Comparison of ENCODE assay signal across 35 mouse cellular contexts in genomic region chr12:109555837-109556409, GRCm38 (mm10). TPM values are rescaled to one million over a fixed set of nuclear protein-coding genes. Genes with fewer than 3 reads are reported as not detected.
DNase-seq lines count a peak whose midpoint lies in the region; ATAC-seq and TF ChIP-seq lines count a peak whose summit lies in the region.
"Had no signal": no experiment of that assay in that cellular context is flagged by ENCODE, and none has a peak within 500 bp of the region (broad histone marks: within the 10 kb centered on the region; RNA-seq: fewer than 3 reads in every experiment).

No protein-coding gene starts in this region.

- no peak for DNase-seq in hindbrain, embryonic 11.5 days (ENCODE audit: low spot score)
- DNase-seq in midbrain, embryonic 10.5 days (ENCODE audit: low spot score) = no peak
- DNase-seq in midbrain, postnatal 0 days (ENCODE audit: low spot score) = no peak
- DNase-seq in embryonic facial prominence, embryonic 11.5 days (ENCODE audit: low spot score) = peak; percentile 65
- no peak for DNase-seq in heart, postnatal 10 days
- no peak for DNase-seq in spleen, postnatal 10 days (ENCODE audit: low spot score in 2 of 2)
- DNase-seq: adrenal gland, adult 2 months; adrenal gland, postnatal 36 days; cerebellum, adult 2 months; cerebellum, postnatal 14 days; gastrocnemius, postnatal 36 days; heart, adult 18-20 months; kidney, adult 18-20 months; kidney, postnatal 25 days; lung, adult 2 months; lung, postnatal 10 days; right cerebral cortex, postnatal 4 days; thymus, adult 2 months; thymus, postnatal 4 days had no signal

- no peaks in the 10 kb centered on the region for H3K27me3 ChIP-seq in hindbrain, embryonic 11.5 days (ENCODE audit: control insufficient read depth, insufficient read depth, low read length)
- H3K27me3 ChIP-seq in hindbrain, embryonic 13.5 days = no peaks in the 10 kb centered on the region
- peaks cover 38% of the 10 kb centered on the region for H3K27me3 ChIP-seq in midbrain, embryonic 10.5 days (ENCODE audit: low read depth, poor library complexity, severe bottlenecking)
- H3K27me3 ChIP-seq in midbrain, postnatal 0 days (ENCODE audit: insufficient read depth, low read length) = no peaks in the 10 kb centered on the region
- H3K27me3 ChIP-seq in embryonic facial prominence, embryonic 11.5 days (ENCODE audit: control insufficient read depth, insufficient read depth, low read length) = no peaks in the 10 kb centered on the region
- no peaks in the 10 kb centered on the region for H3K27me3 ChIP-seq in limb, embryonic 12.5 days
- H3K27me3 ChIP-seq: embryonic facial prominence, embryonic 12.5 days; heart, embryonic 12.5 days; hindbrain, embryonic 15.5 days; kidney, embryonic 15.5 days; midbrain, embryonic 15.5 days; neural tube, embryonic 13.5 days had no signal

- H3K36me3 ChIP-seq in hindbrain, embryonic 11.5 days (ENCODE audit: control insufficient read depth, insufficient read depth, low read length) = no peaks in the 10 kb centered on the region
- H3K36me3 ChIP-seq in hindbrain, embryonic 13.5 days = peaks cover 82% of the 10 kb centered on the region
- peaks cover 68% of the 10 kb centered on the region for H3K36me3 ChIP-seq in midbrain, embryonic 10.5 days
- H3K36me3 ChIP-seq in midbrain, postnatal 0 days (ENCODE audit: insufficient read depth, low read length) = peaks cover 60% of the 10 kb centered on the region
- no peaks in the 10 kb centered on the region; the same call in 1 of the 2 replicates for H3K36me3 ChIP-seq in embryonic facial prominence, embryonic 11.5 days (replicated peaks; ENCODE audit: control insufficient read depth, insufficient read depth, low read depth, low read length)
- H3K36me3 ChIP-seq in limb, embryonic 12.5 days = peaks cover 64% of the 10 kb centered on the region

- intact Hi-C loops in heart, postnatal 10 days (cut with DNase I) = no loop called here

- H3K4me1 ChIP-seq in hindbrain, embryonic 11.5 days (replicated peaks; ENCODE audit: control insufficient read depth, insufficient read depth, low read length) = peaks cover 4% of the 10 kb centered on the region; the same call in 1 of the 2 replicates
- H3K4me1 ChIP-seq in hindbrain, embryonic 13.5 days (replicated peaks) = peaks cover 53% of the 10 kb centered on the region
- peaks cover 99% of the 10 kb centered on the region for H3K4me1 ChIP-seq in midbrain, embryonic 10.5 days
- H3K4me1 ChIP-seq in midbrain, postnatal 0 days (ENCODE audit: insufficient read depth, low read length) = no peaks in the 10 kb centered on the region
- peaks cover 4% of the 10 kb centered on the region for H3K4me1 ChIP-seq in embryonic facial prominence, embryonic 11.5 days (ENCODE audit: control insufficient read depth, insufficient read depth, low read length)
- H3K4me1 ChIP-seq in limb, embryonic 12.5 days (replicated peaks) = peaks cover 55% of the 10 kb centered on the region
- H3K4me1 ChIP-seq: heart, embryonic 12.5 days had no signal

- no peak overlapping the region for H3K4me3 ChIP-seq in hindbrain, embryonic 11.5 days (ENCODE audit: low read depth, low read length)
- no peak overlapping the region for H3K4me3 ChIP-seq in hindbrain, embryonic 13.5 days
- H3K4me3 ChIP-seq in midbrain, embryonic 10.5 days = no peak overlapping the region
- H3K4me3 ChIP-seq in midbrain, postnatal 0 days (ENCODE audit: low read depth, low read length) = no peak overlapping the region
- H3K4me3 ChIP-seq in embryonic facial prominence, embryonic 11.5 days (ENCODE audit: low read depth, low read length) = no peak overlapping the region
- no peak overlapping the region for H3K4me3 ChIP-seq in limb, embryonic 12.5 days (replicated peaks)
- H3K4me3 ChIP-seq: embryonic facial prominence, embryonic 12.5 days; heart, embryonic 12.5 days; hindbrain, embryonic 15.5 days; kidney, embryonic 15.5 days; midbrain, embryonic 15.5 days; myocyte; neural tube, embryonic 13.5 days had no signal

- WGBS in hindbrain, embryonic 11.5 days = 63% methylated on average over 15 of the region's 15 CpGs
- WGBS in hindbrain, embryonic 13.5 days = 51% methylated on average over 15 of the region's 15 CpGs
- WGBS in midbrain, embryonic 10.5 days = 80% methylated on average over 15 of the region's 15 CpGs
- 56% methylated on average over 15 of the region's 15 CpGs for WGBS in midbrain, postnatal 0 days
- 54% methylated on average over 15 of the region's 15 CpGs for WGBS in embryonic facial prominence, embryonic 11.5 days
- WGBS in limb, embryonic 12.5 days = 26% methylated on average over 15 of the region's 15 CpGs

- no peaks in the 10 kb centered on the region for H3K9me3 ChIP-seq in hindbrain, embryonic 11.5 days (ENCODE audit: control insufficient read depth, low read length)
- H3K9me3 ChIP-seq in hindbrain, embryonic 13.5 days = no peaks in the 10 kb centered on the region
- no peaks in the 10 kb centered on the region for H3K9me3 ChIP-seq in midbrain, embryonic 10.5 days (replicated peaks)
- no peaks in the 10 kb centered on the region for H3K9me3 ChIP-seq in midbrain, postnatal 0 days (ENCODE audit: low read length)
- H3K9me3 ChIP-seq in embryonic facial prominence, embryonic 11.5 days (replicated peaks; ENCODE audit: control insufficient read depth, low read length) = no peaks in the 10 kb centered on the region
- H3K9me3 ChIP-seq in limb, embryonic 12.5 days = no peaks in the 10 kb centered on the region
- H3K9me3 ChIP-seq: embryonic facial prominence, embryonic 12.5 days; heart, embryonic 12.5 days; hindbrain, embryonic 15.5 days; kidney, embryonic 15.5 days; midbrain, embryonic 15.5 days; neural tube, embryonic 13.5 days had no signal

- peak overlapping the region; percentile 47; the same call in 1 of the 2 replicates for H3K27ac ChIP-seq in hindbrain, embryonic 11.5 days (ENCODE audit: low read depth, low read length)
- H3K27ac ChIP-seq in hindbrain, embryonic 13.5 days = no peak overlapping the region
- H3K27ac ChIP-seq in midbrain, embryonic 10.5 days (replicated peaks) = peak overlapping the region; percentile 64
- H3K27ac ChIP-seq in midbrain, postnatal 0 days (ENCODE audit: low read depth, low read length) = no peak overlapping the region
- H3K27ac ChIP-seq in embryonic facial prominence, embryonic 11.5 days (replicated peaks; ENCODE audit: low read depth, low read length) = 0 out of 2 replicates have a peak overlapping the region, but pooled peaks have one; percentile 38
- peak overlapping the region; percentile 59 for H3K27ac ChIP-seq in limb, embryonic 12.5 days
- H3K27ac ChIP-seq: embryonic facial prominence, embryonic 12.5 days; hindbrain, embryonic 15.5 days; kidney, embryonic 15.5 days; liver, embryonic 14.5 days; macrophage; midbrain, embryonic 15.5 days; neural tube, embryonic 13.5 days had no signal

- no peak overlapping the region for H3K4me2 ChIP-seq in hindbrain, embryonic 11.5 days (replicated peaks; ENCODE audit: low read depth, low read length)
- H3K4me2 ChIP-seq in hindbrain, embryonic 13.5 days = no peak overlapping the region
- no peak overlapping the region for H3K4me2 ChIP-seq in midbrain, postnatal 0 days (ENCODE audit: low read depth, low read length, poor library complexity, severe bottlenecking)
- H3K4me2 ChIP-seq in embryonic facial prominence, embryonic 11.5 days (ENCODE audit: low read depth, low read length) = no peak overlapping the region
- H3K4me2 ChIP-seq in limb, embryonic 12.5 days = peak overlapping the region; percentile 24; the same call in 1 of the 2 replicates
- H3K4me2 ChIP-seq: embryonic facial prominence, embryonic 12.5 days; heart, embryonic 12.5 days; hindbrain, embryonic 15.5 days; kidney, embryonic 15.5 days; midbrain, embryonic 15.5 days; neural tube, embryonic 13.5 days had no signal

- H3K9ac ChIP-seq in hindbrain, embryonic 11.5 days (ENCODE audit: low read depth, low read length) = no peak overlapping the region
- no peak overlapping the region for H3K9ac ChIP-seq in hindbrain, embryonic 13.5 days
- no peak overlapping the region for H3K9ac ChIP-seq in midbrain, postnatal 0 days (replicated peaks; ENCODE audit: low read length, poor library complexity, severe bottlenecking)
- no peak overlapping the region for H3K9ac ChIP-seq in embryonic facial prominence, embryonic 11.5 days (replicated peaks; ENCODE audit: low read length)
- no peak overlapping the region for H3K9ac ChIP-seq in limb, embryonic 12.5 days (replicated peaks)
- H3K9ac ChIP-seq: embryonic facial prominence, embryonic 12.5 days; heart, embryonic 12.5 days; hindbrain, embryonic 15.5 days; kidney, embryonic 15.5 days; liver, embryonic 14.5 days; midbrain, embryonic 15.5 days; neural tube, embryonic 13.5 days had no signal

- ATAC-seq in hindbrain, embryonic 11.5 days (ENCODE audit: low FRiP score) = no peak
- no peak for ATAC-seq in hindbrain, embryonic 13.5 days (ENCODE audit: low FRiP score)
- no peak for ATAC-seq in midbrain, postnatal 0 days (ENCODE audit: low FRiP score)
- ATAC-seq in embryonic facial prominence, embryonic 11.5 days (replicated peaks; ENCODE audit: insufficient number of reproducible peaks, low FRiP score, low TSS enrichment, low read depth) = no peak
- ATAC-seq in limb, embryonic 12.5 days (ENCODE audit: insufficient number of reproducible peaks, insufficient read depth, low FRiP score, low TSS enrichment, low read depth) = no peak
- ATAC-seq: activated CD4-positive, CD25-positive, alpha-beta regulatory T cell, adult 4 months; CD4-positive, CD25-positive, alpha-beta regulatory T cell, adult 4 months; midbrain, embryonic 15.5 days had no signal

- no peak for TF ChIP-seq CTCF in midbrain, postnatal 0 days (IDR thresholded peaks at IDR 0.05)

RNA-seq across cellular contexts. Expression of gene Rtl1, which starts 44.2 kb away (rescaled TPM):
- polyA plus RNA-seq in hindbrain, embryonic 11.5 days (2014; fragmentation: Nextera tagmentation; extraction: Ambion mirVana) = 0.50 and 0.85 TPM in 2 replicates
- 1.5 and 2.1 TPM in 2 replicates for polyA plus RNA-seq in hindbrain, embryonic 13.5 days (2015; fragmentation: Nextera tagmentation; extraction: Ambion mirVana)
- polyA plus RNA-seq in midbrain, embryonic 10.5 days (2016; fragmentation: Nextera tagmentation; extraction: Ambion mirVana) = 0.53 and 0.89 TPM in 2 replicates
- 1.3 and 1.9 TPM in 2 replicates for total RNA-seq in midbrain, postnatal 0 days (2014; rRNA removed)
- 0.94 and 1.5 TPM in 2 replicates for polyA plus RNA-seq in midbrain, postnatal 0 days (2015; fragmentation: Nextera tagmentation; extraction: Ambion mirVana)
- 0.84 and 0.89 TPM in 2 replicates for polyA plus RNA-seq in embryonic facial prominence, embryonic 11.5 days (2014; fragmentation: Nextera tagmentation; extraction: Ambion mirVana)
- 1.5 and 1.7 TPM in 2 replicates for polyA plus RNA-seq in limb, embryonic 12.5 days (2016; fragmentation: Nextera tagmentation; extraction: Ambion mirVana)
- total RNA-seq in heart, postnatal 10 days (2021) = under 1 TPM; 0.14 to 0.42 TPM
- total RNA-seq: gastrocnemius, adult 18-20 months; gastrocnemius, postnatal 36 days; megakaryocyte-erythroid progenitor cell, adult 5-6 weeks had no signal
- polyA plus RNA-seq: activated CD4-positive, CD25-positive, alpha-beta regulatory T cell, adult 4 months; CD4-positive, CD25-positive, alpha-beta regulatory T cell, adult 4 months; lung, adult 2 months; macrophage; myocyte; spleen, adult 2 months had no signal

Comparison
In these comparisons a context has a peak if more than half of its experiments do, and no peak if none do; other contexts are left out.
1. H3K27ac ChIP-seq: peak in hindbrain, embryonic 11.5 days (single experiment), midbrain, embryonic 10.5 days (single experiment), embryonic facial prominence, embryonic 11.5 days (single experiment) and limb, embryonic 12.5 days (single experiment); none in hindbrain, embryonic 13.5 days (single experiment) and midbrain, postnatal 0 days (single experiment).